Mouse (Mus musculus): ENCODE data around the gene Sag. TPM values are rescaled to one million over a fixed set of nuclear protein-coding genes. Genes with fewer than 3 reads are reported as not detected.

Sag gene
- polyA plus RNA-seq (2015; fragmentation: Nextera tagmentation; extraction: Ambion mirVana), result 0.83 and 0.92 TPM in 2 replicates

DNA sequence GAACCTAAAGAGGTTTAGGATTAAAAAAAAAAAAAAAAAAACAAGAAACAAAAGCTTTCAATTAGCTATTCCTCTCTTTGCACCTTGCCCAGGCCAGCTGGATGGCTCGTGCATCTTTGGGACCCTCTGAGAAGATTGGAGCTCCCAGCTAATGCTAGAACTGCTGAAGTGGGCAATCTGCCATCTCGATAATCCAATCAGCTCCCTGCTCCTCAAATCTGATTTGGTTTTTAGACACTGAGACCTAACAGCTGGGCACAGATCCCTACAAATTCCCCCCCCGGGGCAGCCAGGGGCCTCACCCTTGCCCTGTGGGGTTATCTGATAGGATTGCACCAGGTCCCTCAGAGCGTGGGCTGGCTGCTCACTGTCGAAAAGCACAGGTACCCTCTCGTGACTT is at the start of gene Sag:
Gene Sag, plus strand, starts transcription at position 105 of the 400 bp plus-strand sequence.
- DNase-seq, result no peak
- H3K9ac ChIP-seq, result no peak within 1 kb of the TSS
- no peak within 1 kb of the TSS for H3K4me2 ChIP-seq
- H3K27ac ChIP-seq, result no peak within 1 kb of the TSS
- ATAC-seq (ENCODE audit: low read depth), result no peak
- H3K27me3 ChIP-seq, result no peaks in the 10 kb centered on the region
- H3K4me1 ChIP-seq (replicated peaks), result peaks cover 26% of the 10 kb centered on the region
- H3K9me3 ChIP-seq (replicated peaks), result no peaks in the 10 kb centered on the region
- no peak within 1 kb of the TSS for H3K4me3 ChIP-seq (replicated peaks)
- no peaks in the 10 kb centered on the region for H3K36me3 ChIP-seq
- WGBS (ENCODE audit: insufficient replicate concordance), result 34% methylated on average over 6 of the region's 6 CpGs

GRCm38 (mm10) chr1:87755641-87756470 is 47.6 kb upstream of the Sag start, which contains the start of gene Atg16l1:
Atg16l1 (plus strand) TSS chr1:87755870.
- WGBS (ENCODE audit: insufficient replicate concordance), result under 1% methylated on average over 79 of the region's 79 CpGs
- H3K4me1 ChIP-seq (replicated peaks), result peaks cover 32% of the 10 kb centered on the region
- peak within 1 kb of the TSS; percentile 98 for H3K9ac ChIP-seq
- peak; percentile 97 for ATAC-seq (ENCODE audit: low read depth)
- H3K36me3 ChIP-seq, result peaks cover 31% of the 10 kb centered on the region
- H3K4me2 ChIP-seq, result peak within 1 kb of the TSS; percentile 81
- no peaks in the 10 kb centered on the region for H3K9me3 ChIP-seq (replicated peaks)
- no peaks in the 10 kb centered on the region for H3K27me3 ChIP-seq
- DNase-seq, result peak; percentile 90
- peak within 1 kb of the TSS; percentile 98 for H3K27ac ChIP-seq
- H3K4me3 ChIP-seq (replicated peaks), result peak within 1 kb of the TSS; percentile 99

- DNase-seq, result no peak
- H3K27ac ChIP-seq, result peak overlapping the region; percentile 74
- H3K36me3 ChIP-seq, result peaks cover 97% of the 10 kb centered on the region
- no peak overlapping the region; the same call in 1 of the 2 replicates for H3K9ac ChIP-seq
- peaks cover 29% of the 10 kb centered on the region for H3K4me1 ChIP-seq (replicated peaks)
- no peaks in the 10 kb centered on the region for H3K27me3 ChIP-seq
- WGBS (ENCODE audit: insufficient replicate concordance), result 21% methylated on average over 3 of the region's 3 CpGs
- peak; percentile 80 for ATAC-seq (ENCODE audit: low read depth)
- H3K9me3 ChIP-seq (replicated peaks), result no peaks in the 10 kb centered on the region
- peak overlapping the region; percentile 37 for H3K4me2 ChIP-seq
- no peak overlapping the region for H3K4me3 ChIP-seq (replicated peaks)
Measured at GRCm38 (mm10) chr1:87763821-87764220, 39.7 kb upstream of the Sag start.

DNA sequence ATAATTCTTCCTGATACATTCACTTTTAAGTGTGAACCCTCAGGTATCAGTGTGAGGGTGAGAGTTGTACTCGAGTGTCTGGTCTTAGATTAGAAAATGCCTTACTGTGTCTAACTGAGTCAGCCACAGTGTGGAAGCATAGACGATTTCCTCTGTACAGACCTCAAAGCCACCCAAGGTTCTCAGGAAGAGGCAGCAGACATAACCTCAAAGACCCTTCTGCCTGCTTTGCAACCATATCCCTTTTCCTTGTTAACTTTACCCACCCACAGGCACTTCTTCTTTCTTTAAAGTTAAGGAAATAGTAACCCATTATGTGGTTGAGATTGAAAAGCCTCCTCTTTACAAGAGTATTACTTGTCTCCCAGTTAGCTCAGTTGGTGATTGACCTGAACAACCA is 37.7 kb upstream of the Sag start:
- Histone ChIP-seq H3K4me3 (replicated peaks) (no peak overlapping the region), H3K9me3 (replicated peaks) (no peaks in the 10 kb centered on the region), H3K27ac (no peak overlapping the region), H3K4me2 (no peak overlapping the region), H3K4me1 (replicated peaks) (peaks cover 37% of the 10 kb centered on the region), H3K36me3 (peaks cover 94% of the 10 kb centered on the region), H3K27me3 (no peaks in the 10 kb centered on the region), H3K9ac (no peak overlapping the region)
- WGBS (ENCODE audit: insufficient replicate concordance), result 57% methylated on average over 2 of the region's 2 CpGs
- DNase-seq, result no peak
- ATAC-seq (ENCODE audit: low read depth), result no peak

- Histone ChIP-seq H3K36me3 (peaks cover 95% of the 10 kb centered on the region), H3K4me1 (replicated peaks) (peaks cover 40% of the 10 kb centered on the region), H3K27ac (no peak overlapping the region), H3K9ac (no peak overlapping the region), H3K9me3 (replicated peaks) (no peaks in the 10 kb centered on the region), H3K4me2 (no peak overlapping the region), H3K4me3 (replicated peaks) (no peak overlapping the region), H3K27me3 (no peaks in the 10 kb centered on the region)
- DNase-seq, result no peak
- no peak for ATAC-seq (ENCODE audit: low read depth)
- 75% methylated on average over 3 of the region's 3 CpGs for WGBS (ENCODE audit: insufficient replicate concordance)
Measured at GRCm38 (mm10) chr1:87766233-87766632, 37.2 kb upstream of the Sag start.

DNA sequence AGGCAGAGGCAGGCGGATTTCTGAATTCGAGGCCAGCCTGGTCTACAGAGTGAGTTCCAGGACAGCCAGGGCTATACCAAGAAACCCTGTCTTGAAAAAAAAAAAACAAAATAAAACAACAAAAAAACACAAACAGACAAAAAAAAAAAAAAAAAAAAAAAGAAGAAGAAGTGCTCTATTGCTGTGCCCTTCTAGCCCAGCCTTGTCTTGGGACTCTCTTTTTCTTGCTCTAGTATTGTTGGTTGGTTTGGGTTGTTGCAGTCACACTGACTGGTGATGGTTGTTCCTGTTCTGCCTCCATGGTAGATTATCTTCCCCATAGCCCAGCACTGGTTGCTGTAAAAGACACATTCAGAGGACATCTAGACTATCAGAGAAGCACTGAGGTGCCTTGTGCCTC is 34.2 kb upstream of the Sag start:
- peaks cover 95% of the 10 kb centered on the region for H3K36me3 ChIP-seq
- H3K9me3 ChIP-seq (replicated peaks), result no peaks in the 10 kb centered on the region

DNA sequence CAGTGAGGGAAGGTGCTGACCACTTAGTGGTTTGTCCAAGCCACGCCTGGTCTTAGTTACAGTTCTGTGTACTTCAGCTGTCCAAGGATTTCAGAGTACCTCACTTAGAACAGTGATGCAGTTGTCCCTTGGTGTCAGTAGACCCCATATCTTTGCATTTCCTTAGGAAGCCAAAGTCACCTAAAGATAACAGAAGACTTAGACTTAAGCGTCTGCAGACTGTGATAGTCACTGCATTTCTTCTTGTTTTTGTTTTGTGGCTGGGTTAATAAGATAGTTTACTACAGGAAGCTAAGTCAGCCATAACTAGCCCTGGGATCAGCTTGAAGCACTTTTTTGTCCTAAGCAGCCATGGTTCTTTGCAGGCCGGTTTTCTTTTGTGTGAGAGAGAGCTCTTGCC is 33.0 kb upstream of the Sag start:
- peak overlapping the region; percentile 54 for H3K27ac ChIP-seq
- ATAC-seq (ENCODE audit: low read depth) (peak; percentile 58), DNase-seq (no peak)
- peaks cover 95% of the 10 kb centered on the region for H3K36me3 ChIP-seq
- H3K27me3 ChIP-seq, result no peaks in the 10 kb centered on the region
- no peak overlapping the region for H3K4me3 ChIP-seq (replicated peaks)
- no peak overlapping the region for H3K9ac ChIP-seq
- H3K4me1 ChIP-seq (replicated peaks), result peaks cover 11% of the 10 kb centered on the region
- WGBS (ENCODE audit: insufficient replicate concordance), result 29% methylated on average over 3 of the region's 3 CpGs
- no peaks in the 10 kb centered on the region for H3K9me3 ChIP-seq (replicated peaks)
- no peak overlapping the region for H3K4me2 ChIP-seq

More for the DNA sequence above, 34.2 kb upstream of the Sag start:
- Histone ChIP-seq H3K9ac (no peak overlapping the region), H3K4me3 (replicated peaks) (no peak overlapping the region), H3K4me2 (no peak overlapping the region), H3K4me1 (replicated peaks) (peaks cover 17% of the 10 kb centered on the region), H3K27me3 (no peaks in the 10 kb centered on the region), H3K27ac (no peak overlapping the region; the same call in 1 of the 2 replicates)
- DNase-seq, result no peak
- ATAC-seq (ENCODE audit: low read depth), result no peak
- 86% methylated on average over 2 of the region's 2 CpGs for WGBS (ENCODE audit: insufficient replicate concordance)

DNA sequence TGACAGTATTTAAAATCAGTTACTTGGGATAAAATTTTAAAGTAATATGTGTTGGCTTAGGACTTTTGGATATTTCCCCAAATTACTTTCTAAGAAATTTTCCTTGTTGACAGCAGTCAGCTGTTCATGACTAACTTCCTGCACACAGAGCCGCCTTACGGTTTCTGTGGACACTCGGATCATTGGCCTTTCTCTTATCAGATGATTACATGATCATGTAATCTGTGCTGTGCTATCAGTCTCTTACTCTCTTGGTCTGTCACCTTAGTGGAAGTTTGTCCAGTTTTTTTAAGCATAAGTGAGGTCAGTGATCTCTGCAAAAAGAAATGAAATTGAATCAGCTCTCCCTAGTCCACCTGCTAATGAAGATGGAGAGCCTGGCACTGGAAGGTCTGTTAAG is 31.8 kb upstream of the Sag start:
- H3K27me3 ChIP-seq, result no peaks in the 10 kb centered on the region
- H3K36me3 ChIP-seq, result peaks cover 95% of the 10 kb centered on the region
- 84% methylated on average over 3 of the region's 3 CpGs for WGBS (ENCODE audit: insufficient replicate concordance)
- H3K9me3 ChIP-seq (replicated peaks), result no peaks in the 10 kb centered on the region
- H3K27ac ChIP-seq, result no peak overlapping the region
- DNase-seq (no peak), ATAC-seq (ENCODE audit: low read depth) (no peak)
- peaks cover 11% of the 10 kb centered on the region for H3K4me1 ChIP-seq (replicated peaks)
- no peak overlapping the region for H3K9ac ChIP-seq
- H3K4me2 ChIP-seq, result no peak overlapping the region
- no peak overlapping the region for H3K4me3 ChIP-seq (replicated peaks)

- peaks cover 11% of the 10 kb centered on the region for H3K4me1 ChIP-seq (replicated peaks)
- H3K36me3 ChIP-seq, result peaks cover 94% of the 10 kb centered on the region
- H3K27me3 ChIP-seq, result no peaks in the 10 kb centered on the region
- no peak overlapping the region for H3K27ac ChIP-seq
- no peak overlapping the region for H3K4me3 ChIP-seq (replicated peaks)
- H3K9me3 ChIP-seq (replicated peaks), result no peaks in the 10 kb centered on the region
- DNase-seq (no peak), ATAC-seq (ENCODE audit: low read depth) (no peak)
- 73% methylated on average over 2 of the region's 2 CpGs for WGBS (ENCODE audit: insufficient replicate concordance)
- H3K9ac ChIP-seq, result no peak overlapping the region
- no peak overlapping the region for H3K4me2 ChIP-seq
Measured at GRCm38 (mm10) chr1:87773336-87773735, 30.1 kb upstream of the Sag start.

GRCm38 (mm10) chr1:87774845-87775244 is 28.6 kb upstream of the Sag start:
- peaks cover 97% of the 10 kb centered on the region for H3K36me3 ChIP-seq
- DNase-seq (no peak), ATAC-seq (ENCODE audit: low read depth) (no peak)
- H3K27ac ChIP-seq, result no peak overlapping the region
- H3K4me3 ChIP-seq (replicated peaks), result no peak overlapping the region
- no peak overlapping the region for H3K9ac ChIP-seq
- no peaks in the 10 kb centered on the region for H3K27me3 ChIP-seq
- peaks cover 11% of the 10 kb centered on the region for H3K4me1 ChIP-seq (replicated peaks)
- H3K9me3 ChIP-seq (replicated peaks), result no peaks in the 10 kb centered on the region
- 70% methylated on average over 7 of the region's 7 CpGs for WGBS (ENCODE audit: insufficient replicate concordance)
- no peak overlapping the region for H3K4me2 ChIP-seq

DNA sequence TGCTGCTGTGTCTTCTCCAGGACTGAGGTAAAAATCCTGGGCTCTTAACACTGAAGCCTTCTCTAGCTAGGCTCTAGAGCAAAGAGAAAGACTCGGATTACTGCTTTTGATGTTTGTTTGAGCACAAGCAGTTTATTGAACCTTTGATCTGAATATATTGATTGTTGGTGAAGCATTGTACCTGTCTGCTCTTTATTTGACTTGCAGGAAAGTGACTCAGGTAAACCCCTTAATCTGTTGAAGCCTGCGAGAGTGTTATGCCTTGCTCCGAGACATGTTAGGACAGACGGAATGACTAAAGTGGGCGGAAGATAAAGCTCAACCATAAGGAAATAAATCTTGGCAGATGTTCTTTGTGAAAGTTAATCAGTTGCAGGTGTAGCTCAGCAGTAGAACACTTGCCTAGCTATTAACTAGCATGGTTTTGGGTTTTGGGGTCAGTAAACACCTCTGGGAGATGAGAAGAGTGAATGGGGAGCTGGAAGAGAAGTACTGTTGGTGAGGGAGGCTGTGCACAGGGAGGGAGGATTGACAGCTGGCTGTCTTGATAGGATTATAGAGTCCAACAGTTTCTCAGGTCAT is 24.2 kb upstream of the Sag start:
- Histone ChIP-seq H3K4me2 (no peak overlapping the region), H3K9ac (no peak overlapping the region), H3K36me3 (peaks cover 96% of the 10 kb centered on the region), H3K27ac (peak overlapping the region; percentile 1; the same call in 1 of the 2 replicates), H3K27me3 (no peaks in the 10 kb centered on the region), H3K9me3 (replicated peaks) (no peaks in the 10 kb centered on the region), H3K4me1 (replicated peaks) (no peaks in the 10 kb centered on the region), H3K4me3 (replicated peaks) (no peak overlapping the region)
- no peak for DNase-seq
- no peak; the same call in 1 of the 2 replicates for ATAC-seq (ENCODE audit: low read depth)
- 77% methylated on average over 5 of the region's 5 CpGs for WGBS (ENCODE audit: insufficient replicate concordance)
